Mouse (Mus musculus) layer of hippocampus, adult 9-11 months (tissue): Measurements from ENCODE around the gene Ube2n.

Experiments used
- DNase-seq: peaks from one replicate; pipeline ENCODE4 v3.0.0; 2022

Gene Ube2n

DNA sequence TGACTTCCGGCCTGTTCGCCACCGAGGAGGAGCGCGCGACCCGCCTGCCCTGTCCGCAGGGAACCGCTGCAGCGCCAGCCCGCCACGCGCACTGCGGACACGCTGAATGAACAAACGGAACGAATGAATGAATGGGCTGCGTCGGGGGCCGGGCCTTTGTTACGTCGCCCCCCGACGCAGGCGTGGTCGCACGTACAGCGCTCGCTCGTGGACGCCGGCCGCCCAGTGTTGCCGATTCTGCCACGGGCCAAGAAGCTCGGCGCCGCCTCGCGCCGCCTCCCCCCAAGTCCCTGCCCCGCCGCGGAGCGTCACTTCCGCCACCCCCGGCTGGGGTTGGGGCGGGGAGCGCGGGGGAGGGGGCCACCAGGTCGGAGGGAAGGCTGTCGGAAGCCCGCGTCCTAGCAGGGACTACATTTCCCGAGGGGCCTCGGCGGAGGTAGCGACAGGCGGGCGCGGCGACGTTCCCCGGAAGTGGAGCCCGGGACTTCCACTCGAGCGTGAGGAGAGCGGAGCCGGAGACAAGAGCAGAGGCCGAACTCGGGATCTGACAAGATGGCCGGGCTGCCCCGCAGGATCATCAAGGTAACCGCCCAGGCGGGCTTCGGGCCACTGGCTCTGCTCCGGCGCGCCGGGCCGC, at the start of gene Ube2n:
Gene Ube2n, plus strand, starts transcription at position 490 of the 637 bp plus-strand sequence.
- peak; percentile 98 for DNase-seq

DNA sequence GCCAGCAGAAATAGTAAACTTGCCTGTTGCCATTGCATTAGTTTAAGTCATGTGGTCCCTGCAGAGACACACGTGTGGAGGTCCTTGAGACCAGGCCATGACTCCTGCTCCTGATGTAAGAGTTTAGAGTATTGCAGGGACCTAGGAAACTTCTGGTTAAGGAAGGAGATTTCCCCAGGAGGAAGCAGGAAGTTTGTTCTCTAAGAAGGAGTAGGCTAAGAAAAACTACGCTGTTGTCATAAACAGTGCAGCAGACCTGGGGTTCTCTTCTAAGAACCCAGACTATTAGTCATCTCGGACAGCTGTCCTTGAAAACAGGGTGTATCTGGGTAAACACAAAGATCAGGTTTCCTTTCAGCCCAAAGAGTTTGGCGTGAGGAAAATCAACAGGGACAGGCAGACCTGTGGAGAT, 49.5 kb upstream of the Ube2n start:
- no peak for DNase-seq

DNA sequence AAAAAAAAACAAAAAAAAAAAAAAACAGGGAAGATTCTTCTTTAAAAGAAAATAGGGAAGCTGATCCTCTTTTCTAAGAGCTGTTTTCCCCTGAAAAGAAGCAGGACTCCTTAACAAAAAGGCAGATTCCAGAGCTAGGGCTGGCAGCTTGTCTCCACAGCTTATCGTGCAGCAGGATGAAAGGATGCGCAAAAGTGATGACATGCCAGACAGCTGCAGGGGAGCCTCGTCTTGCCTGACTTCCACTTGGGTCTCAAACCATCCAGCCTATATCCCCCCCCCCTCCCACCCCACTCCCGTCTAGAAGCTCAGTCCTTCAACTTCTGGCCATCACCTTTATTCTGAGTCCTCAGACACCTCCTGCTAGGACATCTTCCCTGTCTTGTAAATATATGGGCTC, 46.1 kb upstream of the Ube2n start:
- no peak for DNase-seq

DNA sequence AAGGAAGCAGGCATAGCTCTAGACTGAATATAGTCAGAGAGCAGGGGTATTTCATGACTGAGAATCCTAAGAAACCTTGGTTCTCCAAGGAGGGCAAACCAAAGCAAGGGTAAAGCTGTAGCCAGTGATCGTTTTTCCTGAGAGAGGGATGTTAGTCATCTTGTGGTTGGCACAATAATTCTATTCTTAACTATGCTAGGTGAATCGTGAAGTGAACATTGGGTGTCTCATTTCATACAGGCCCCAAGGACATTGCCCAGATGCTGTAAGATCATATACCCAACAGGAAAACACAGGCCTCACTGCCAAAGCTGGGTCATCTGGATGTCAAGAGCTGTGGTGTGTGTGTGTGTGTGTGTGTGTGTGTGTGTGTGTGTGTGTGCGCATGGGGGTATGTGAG, 43.8 kb upstream of the Ube2n start:
- no peak for DNase-seq

DNA sequence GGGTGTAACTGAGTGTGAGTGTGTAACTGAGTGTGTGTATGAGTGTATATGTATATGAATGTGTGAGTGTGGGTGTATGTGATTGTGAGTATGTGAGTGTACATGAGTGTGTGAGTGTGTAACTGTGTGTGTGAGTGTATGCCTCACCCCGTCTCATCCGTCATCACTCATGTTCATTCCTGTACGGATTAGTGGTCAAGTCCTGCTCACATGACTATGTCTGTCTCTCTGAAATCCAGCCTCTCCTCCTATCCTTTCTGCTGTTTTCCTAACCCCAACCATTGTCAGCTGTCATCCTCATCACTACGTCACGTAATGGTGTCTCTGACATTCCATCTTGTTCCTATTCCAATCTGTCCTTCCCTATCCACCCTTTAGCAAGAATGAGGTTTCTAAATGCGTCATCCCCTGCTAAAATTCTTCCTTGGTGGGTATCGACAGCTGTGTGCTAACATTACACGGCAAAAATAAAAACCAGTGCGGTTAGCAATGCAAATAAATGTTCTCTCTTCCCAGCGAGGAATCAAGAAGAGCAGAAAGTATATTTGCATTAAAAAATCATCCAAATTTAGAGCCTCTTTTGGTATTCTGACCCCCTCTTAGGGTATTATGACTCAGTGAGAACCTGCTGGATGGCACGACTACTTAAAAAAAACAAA, 42.9 kb upstream of the Ube2n start:
- DNase-seq = peak; percentile 25

DNA sequence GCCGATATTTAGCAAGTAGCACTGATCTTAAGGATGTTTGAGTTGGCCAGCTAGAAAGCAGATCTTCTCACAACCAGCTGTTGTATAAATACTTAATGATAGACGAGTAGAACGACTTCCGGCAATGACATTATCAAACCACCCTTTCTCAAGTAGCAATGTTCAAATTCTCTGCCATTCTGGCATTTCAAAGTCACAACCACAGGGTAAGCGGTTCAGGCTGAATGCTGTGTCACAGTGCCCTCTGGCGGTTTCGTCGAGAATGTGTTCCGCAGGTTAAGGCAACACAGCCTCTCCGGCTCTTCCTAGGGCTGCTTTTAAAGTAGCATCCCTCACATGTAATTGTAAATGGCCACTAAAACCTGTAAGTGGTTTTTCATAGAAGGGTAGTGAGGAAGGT, 39.0 kb upstream of the Ube2n start:
- peak; percentile 57 for DNase-seq

DNA sequence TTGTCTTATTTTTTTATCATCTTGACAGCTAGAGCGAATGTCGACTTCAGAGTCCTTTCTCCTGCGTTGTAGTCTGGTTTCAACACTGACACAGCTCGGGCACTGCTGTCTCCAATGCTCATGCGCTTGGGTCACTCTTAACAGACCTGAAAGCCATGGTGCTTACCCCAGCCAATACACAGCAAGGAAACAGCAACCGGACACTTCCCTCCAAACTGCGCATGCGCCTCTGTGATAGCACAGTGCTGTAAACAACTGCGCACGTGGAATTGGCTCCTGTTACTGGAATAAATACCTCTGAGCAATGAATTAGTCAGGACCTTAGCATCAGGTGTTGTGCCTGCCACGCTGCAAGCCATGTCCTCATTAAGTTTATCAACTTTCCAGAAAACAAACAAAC, 37.4 kb upstream of the Ube2n start:
- no peak for DNase-seq

DNA sequence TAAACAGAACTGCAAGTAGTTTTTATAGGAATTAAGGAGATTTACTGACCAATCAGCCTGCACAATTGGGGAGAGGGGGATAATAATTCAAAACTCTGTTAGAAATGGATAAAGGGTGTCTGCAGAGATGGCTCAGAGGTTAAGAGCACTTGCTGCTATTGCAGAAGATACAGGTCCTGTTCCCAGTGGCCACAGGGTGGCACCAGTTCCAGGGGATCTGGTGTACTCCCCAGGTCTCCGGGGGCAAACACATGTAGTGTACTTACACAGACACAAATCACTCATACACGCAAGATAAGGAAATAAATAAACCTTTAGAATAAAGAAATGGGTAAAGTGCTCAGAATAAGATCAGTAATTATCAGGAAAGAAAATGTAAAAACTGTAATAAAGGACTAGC, 25.3 kb upstream of the Ube2n start:
- DNase-seq = no peak

DNA sequence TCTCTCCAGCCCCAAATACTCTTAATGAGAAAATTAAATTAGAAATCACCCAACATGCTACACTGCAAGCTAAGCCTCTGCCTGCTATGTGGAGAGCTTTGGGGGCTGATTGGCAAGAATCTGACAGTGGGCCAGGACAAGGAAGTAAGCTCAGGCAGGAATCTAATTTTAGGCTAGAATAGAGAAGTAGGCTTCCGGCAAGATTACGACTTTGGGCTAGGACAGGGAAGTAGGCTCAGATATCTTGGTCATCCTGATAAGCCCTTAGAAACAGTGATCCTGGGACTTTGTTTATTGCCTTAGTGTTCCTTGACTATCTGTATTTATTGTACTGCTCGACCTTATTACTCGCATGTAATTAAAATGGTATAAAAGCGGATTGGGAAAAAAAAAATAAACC, 20.7 kb upstream of the Ube2n start:
- no peak for DNase-seq

DNA sequence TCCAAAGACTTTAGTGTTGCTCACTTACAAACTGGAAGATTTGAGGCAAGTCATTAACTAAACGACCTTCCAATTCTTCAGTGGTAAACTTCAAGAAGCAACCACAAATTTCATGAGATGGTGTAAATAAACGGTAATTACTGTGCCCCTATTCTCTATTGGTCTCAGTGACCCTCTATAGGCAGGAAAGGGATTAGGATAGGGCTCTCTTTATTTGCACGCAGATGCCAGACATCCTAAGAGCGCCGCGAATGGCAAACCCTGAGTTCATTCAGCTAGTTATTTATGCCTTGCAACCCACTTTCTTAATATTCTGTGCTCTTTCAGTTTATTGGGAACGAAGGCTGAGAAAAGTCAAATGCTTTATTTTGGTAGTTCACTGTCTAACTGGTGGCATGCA, 13.9 kb upstream of the Ube2n start:
- no peak for DNase-seq

DNA sequence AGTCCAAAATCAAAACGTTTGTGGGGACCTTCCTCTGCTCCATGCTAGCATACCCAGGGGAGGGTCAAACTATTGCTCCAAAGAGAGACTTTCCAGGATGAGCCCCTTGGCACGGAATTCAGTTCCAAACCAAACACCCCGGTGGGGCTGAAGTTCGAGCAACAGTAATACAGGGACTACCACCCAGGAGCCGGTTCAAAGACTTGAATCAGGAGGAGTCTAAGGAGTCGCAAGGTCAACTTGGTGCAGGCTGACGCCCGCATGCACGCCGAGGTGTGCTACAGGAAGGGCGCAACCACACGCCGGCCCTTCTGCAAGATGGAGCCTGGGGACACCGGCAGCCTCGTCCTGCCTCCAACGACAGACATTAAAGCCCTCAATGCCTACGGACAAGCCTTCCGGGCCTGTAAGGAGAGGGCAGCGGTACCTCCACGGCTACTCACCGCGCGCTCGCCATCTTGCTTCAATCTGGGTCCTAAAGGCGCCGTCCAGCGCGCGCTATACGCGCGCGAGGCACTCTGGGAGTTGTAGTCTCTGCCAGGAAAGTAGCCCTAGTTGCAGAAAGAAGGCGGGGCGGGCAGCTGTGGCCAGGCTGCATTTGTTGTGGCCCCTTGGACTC, 13.4 kb upstream of the Ube2n start, which contains the start of gene Mrpl42:
Gene Mrpl42, minus strand, starts transcription at position 478 of the 619 bp plus-strand sequence.
- peak; percentile 90 for DNase-seq

DNA sequence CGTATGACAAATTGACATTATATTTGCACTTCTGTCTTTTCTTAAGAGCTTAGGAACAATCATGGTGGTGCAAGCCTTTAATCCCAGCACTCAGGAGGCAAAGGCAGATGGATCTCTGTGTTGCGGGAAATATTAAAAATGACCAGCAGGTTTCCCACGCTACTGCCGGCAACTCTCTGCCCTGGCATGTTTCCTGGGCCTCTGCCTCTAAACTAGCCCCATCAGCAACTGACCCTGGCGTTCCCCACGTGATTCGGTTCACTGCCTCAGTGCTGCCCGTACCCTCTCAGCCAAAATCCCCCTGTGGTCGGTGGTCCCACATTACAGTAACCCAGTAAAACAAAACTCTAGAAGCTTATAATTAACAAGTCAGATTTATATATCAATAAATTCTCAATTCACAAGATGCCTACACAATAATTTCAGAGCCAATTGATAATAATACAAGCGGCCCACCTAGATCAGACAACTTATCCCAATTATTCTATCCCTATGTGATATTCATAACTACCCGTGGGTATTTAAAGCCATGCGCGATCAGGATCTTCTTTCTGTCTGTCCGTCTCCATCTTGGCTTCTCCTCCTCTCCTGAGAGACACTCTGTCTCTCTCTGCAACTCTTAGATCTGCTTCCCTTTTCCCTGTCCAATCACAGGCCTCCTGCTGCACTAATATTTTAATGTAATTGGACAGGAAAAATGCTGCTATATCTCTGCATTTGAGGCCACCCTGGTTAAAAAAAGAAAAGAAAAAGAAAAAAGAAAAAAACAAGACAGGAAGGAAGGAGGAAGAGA, 11.3 kb upstream of the Ube2n start:
- no peak for DNase-seq

DNA sequence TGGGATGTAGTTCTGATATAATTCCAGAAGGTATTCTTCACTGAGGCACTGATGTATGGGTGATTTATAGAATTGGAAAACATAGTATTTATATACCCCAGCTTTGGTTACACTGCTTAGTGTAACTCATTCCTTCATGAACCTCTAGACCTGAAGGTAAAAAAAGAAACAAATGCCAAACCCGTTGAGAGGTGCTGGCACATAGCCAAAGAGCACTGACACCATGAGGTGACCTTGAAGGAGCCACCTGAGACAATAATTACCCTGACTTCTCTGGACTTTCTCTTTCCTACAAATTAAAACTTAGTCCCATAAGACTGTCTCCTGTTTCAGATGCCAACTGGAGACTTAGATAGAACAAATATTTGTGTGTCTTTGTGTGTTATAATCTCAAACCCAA, 10.6 kb upstream of the Ube2n start:
- DNase-seq = no peak

DNA sequence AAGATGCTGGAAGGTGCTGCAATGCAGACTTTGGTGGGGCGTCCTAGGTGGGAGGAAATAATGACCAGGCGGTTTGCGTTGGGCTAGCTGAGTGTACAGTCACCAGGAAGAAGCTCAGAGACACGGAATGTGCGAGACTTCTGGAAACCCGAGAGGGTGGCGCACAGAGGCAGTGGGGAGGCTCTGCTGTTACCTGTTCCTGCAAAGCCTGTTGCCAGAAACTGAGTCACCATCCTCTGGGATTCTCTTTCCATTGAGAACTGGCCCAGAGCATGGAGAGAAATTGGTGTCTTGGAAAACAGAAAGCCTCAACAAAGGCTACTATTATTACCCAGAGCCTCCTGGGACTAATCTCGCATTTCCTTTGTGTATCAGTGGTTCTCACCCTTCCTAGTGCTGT, 6.8 kb upstream of the Ube2n start:
- no peak for DNase-seq

DNA sequence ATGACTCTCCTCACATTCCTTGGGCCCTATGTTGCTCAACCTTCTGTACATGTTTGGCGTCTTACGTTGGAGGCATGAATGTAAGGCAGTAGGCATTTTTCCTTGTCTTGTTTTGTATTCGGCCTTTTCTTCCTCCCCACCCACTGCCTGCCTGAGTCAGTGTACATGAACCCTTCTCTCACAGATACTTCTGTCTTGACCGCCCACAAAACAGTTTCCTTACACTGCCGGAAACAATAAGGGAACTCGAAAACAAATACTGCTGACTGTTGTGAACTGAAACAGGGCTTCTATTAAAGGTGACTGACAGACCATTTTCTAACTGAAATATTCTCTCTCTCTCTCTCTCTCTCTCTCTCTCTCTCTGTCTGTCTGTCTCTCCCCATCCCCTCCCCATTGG, 6.2 kb upstream of the Ube2n start:
- no peak for DNase-seq

DNA sequence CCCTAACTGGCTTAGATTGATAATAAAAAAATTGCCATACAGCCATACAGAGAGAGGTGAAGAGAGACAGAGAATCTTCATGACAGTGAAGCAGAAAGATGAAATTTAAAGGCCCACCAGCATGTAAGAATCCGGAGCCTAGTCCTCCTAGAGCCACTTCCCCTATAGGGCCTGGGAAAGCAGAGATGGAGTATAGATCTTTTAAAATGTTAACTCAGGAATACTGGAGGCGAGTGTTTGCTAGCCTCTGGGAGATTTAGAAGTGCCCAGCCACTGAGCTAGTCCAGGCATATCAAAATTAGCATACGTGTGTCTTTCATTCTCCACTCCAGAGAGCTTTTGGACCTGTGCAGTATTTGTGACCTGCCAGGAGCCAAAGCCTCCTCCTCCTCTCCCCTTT, 5.7 kb upstream of the Ube2n start:
- no peak for DNase-seq

DNA sequence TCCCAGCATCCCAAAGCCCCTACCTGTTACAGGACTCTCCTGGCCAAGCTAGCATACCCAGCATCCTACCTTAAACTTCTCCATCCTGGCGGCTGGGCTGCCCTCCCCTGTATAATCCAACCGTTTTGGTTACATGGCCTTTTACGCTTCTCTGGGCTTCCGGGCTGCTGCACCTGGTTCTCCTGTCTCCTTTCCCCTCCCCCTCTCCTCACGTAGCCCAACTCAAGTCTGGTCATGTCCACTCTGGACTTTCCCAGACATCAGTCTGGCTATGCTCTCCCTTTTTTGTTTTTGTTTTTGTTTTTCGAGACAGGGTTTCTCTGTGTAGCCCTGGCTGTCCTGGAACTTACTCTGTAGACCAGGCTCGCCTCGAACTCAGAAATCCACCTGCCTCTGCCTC, 2.3 kb upstream of the Ube2n start:
- DNase-seq = no peak

DNA sequence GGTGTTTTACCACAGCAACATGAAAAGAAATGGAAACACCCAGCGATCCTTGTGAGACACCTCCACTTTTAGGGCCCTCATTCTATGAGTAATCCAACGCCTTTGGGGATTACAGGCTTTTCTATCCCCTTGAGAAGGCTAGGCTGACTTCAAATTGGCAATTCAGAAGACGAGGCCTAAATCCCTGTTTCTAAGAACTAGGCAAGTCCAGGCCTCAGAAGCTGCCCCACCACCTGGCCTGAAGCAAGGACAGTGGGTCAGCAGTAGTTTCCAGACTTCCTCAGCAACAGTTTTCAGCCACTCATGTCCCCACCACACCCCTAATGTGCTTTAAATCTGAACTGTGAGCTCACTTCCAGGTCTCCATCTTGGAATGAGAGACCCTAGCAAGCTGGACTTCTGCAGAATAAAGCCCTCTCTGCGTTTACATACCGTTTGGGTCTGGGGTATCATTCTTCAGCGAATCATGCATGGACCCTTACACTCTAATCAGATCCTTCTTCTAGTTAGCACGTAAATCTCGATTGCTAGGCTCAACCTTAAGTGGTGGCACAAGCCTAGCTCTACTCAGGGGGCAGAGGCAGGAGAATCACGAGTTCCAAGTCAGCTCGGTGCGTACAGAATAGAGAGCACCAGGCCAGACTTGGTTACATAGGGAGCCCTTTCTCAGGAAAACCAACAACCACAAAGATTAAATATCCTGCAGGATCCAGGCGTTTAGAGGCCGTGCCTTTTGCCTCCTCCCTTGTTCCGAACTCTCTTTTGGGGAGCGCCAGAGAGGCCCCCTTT, 983 bp upstream of the Ube2n start:
- no peak for DNase-seq

DNA sequence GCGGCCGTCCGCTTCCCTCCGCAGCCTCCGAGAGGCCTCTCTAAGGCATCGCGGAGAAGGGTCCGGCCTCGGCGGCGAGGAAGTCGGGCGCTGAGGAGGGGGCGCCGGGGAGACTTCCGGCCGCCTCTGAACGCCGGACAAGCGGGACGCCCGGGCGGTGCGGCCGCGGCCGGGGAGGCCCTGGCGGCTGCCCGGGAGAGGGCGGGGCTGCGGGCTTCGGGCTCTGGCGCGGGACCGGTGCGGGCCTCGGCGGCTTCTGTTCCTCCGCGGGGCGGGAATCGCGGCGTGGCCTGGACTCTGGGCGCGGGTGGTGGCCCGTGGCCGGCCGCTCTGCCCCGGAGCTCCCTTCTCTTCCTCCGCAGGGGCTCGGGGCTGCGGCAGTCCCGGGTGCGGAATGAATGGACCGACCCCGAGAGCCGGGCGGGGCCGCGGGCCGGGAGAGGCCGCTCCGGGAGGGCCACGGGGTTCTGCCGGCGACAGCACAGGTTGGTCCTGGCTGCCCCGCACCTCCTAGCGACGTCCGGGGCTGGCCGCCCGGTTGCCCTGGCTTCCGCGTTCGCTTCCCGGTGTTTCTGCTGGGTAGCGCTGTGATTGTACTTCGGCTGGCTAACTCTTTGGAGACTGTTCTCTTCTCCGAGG, 467 bp downstream of the Ube2n start:
- no peak for DNase-seq

DNA sequence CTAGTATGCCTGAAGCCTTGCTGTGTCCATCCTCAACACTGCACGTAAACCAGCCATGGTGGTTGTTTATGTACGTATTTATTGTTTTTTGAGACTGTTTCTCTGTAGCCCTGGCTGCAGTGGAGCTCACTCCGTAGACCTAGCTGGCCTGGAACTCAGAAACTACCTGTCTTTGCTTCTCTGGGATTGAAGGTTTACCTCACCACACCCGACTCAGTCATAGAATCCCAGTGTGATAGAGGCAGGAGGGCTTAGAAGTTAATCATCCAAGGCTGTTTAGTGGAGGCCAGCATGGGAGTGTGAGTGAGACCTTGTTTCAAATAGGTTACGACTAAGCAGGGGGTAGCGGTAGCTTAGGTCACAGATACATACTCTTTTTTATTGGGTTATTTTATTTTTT, 2.7 kb downstream of the Ube2n start:
- no peak for DNase-seq

DNA sequence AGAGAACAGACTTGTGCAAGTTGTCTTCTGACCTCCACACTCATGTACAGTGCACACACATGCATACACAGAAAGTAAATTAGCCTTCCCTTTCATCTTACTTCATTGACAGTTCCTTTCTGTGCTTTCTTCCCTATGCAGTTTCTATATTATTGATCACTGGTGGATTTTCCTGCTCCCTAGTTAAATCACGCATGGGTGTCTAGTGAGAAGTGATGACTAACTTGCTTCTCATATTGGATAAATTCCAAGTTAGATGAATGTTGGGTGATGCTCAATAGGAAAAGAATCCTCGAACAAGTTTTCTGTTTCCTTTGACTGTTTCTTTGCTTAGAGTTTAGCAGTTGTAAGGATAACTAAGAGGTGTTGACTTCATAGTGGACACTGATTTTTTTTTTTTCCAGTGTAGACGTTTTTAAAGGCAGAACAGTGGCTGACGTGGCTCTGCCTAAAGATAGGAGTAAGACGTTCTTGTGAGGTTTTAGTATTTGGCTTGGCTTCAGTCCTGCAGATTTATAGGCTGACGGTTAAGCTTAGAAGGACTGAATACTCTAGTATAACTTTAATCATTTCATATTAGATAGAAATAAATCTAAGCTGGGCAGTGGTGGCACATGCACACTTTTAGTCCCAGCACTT, 10.2 kb downstream of the Ube2n start:
- no peak for DNase-seq

DNA sequence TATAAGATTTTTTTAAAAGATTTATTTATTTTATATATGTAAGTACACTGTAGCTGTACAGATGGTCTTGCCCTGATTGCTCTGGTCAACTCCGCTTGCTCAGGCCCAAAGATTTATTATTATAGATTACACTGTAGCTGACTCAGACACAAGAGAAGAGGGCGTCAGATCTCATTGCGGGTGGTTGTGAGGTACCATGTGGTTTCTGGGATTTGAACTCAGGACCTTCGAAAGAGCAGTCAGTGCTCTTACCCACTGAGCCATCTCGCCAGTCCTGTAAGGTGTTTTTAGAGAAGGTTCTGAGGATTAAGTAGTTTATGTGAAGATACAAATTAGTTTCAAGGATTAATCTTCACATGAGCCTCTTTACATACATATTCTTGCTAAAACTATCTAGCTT, 10.9 kb downstream of the Ube2n start:
- DNase-seq = no peak
